Mouse (Mus musculus): ENCODE results near the gene Taf12. TPM values are rescaled to one million over a fixed set of nuclear protein-coding genes. Genes with fewer than 3 reads are reported as not detected.
"Not testable (repeated sequence)": the region's sequence is repeated elsewhere in the genome, so short reads cannot be mapped to it uniquely, and the experiment has no call there.

The Taf12 gene
- polyA plus RNA-seq, 1 experiment, result 10.3 TPM

DNA sequence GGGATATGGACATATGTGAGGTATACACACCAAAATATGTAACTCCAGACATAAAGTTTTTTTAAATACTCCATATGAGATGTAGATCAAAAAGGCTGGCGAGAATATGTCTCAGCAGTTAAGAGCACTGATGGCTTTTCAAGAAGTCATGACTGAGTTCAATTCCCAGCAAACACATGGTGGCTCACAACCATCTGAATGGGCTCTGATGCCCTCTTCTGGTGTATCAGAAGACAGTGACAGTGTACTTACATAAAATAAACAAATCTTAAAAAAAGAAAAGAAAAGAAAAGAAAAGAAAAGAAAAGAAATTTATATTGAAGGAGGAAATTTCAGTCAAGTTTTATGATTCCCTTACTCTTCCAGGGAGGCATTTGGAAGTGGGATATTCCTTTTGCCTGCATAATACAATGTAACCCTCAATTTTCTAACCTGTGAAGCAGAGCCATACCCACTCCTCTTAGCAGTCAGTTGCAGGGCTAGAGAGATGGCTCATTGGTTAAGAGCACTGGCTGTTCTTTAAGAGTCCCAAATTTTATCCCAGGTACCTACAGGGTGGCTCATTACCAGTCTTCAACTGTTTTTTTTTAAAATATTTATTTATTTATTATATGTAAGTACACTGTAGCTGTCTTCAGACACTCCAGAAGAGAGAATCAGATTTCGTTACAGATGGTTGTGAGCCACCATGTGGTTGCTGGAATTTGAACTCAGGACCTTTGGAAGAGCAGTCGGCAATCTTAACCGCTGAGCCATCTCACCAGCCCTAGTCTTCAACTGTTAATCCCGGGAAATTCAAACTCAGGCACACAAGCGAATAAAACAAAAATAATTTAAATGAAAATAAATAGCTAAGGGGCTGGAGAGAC lies 5.1 kb upstream of the Taf12 start:
- WGBS, result 5% methylated on average over 6 of the region's 6 CpGs
- Histone ChIP-seq H3K4me1 (ENCODE audit: control insufficient read depth, insufficient read depth, low read length) (peaks cover 2% of the 10 kb centered on the region; the same call in 1 of the 2 replicates), H3K4me3 (replicated peaks; ENCODE audit: extremely low read depth, low read depth, low read length) (no peak overlapping the region)
- DNase-seq, result no peak
- TF ChIP-seq CTCF (IDR thresholded peaks at IDR 0.05; ENCODE audit: insufficient read depth, low read length) (no peak), POLR2A (IDR thresholded peaks at IDR 0.05; ENCODE audit: borderline replicate concordance, extremely low read depth, low read depth, low read length) (no peak)

DNA sequence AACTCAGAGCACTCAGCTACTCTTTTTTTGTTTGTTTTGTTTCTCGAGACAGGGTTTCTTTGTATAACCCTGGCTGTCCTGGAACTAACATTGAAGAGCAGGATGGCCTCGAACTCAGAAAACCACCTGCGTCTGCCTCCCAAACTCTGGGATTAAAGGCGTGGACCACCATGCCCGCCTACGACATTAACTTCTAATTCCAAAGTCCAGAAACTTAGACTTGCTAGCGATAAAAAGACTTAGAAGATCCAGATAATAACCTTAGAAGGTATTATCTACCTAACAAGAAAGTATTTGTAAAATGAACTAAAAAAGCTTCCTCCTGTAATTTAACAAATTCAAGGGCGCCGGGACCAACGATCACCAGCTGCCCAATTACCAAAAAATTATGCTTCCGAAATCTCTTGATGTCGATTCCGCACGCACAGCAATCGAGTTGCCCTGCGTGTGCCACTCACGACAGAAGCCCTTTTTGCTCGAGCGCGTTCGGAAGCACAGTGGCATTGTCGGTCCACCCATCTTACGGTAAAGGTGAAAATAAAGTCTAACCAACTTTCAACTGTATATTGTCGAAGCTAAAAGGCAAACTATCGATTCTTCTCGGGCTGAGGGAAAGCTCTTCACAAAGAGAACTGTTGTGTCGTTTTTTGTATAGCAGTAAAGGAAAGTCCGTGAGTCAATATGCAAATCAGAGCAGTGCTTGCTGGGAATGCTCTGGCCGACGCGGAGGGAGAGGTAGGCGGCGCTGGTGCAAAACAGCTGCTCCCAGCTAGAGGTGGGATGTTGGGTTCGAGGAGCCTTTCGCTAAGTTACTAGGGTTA lies 4.2 kb upstream of the Taf12 start:
- peak; percentile 79 for DNase-seq
- TF ChIP-seq POLR2A (IDR thresholded peaks at IDR 0.05; ENCODE audit: borderline replicate concordance, extremely low read depth, low read depth, low read length) (peak; percentile 100), CTCF (IDR thresholded peaks at IDR 0.05; ENCODE audit: insufficient read depth, low read length) (0 out of 2 replicates have a peak, but pooled peaks have one; percentile 17)
- Histone ChIP-seq H3K4me3 (replicated peaks; ENCODE audit: extremely low read depth, low read depth, low read length) (peak overlapping the region; percentile 66), H3K4me1 (ENCODE audit: control insufficient read depth, insufficient read depth, low read length) (peaks cover 2% of the 10 kb centered on the region; the same call in 1 of the 2 replicates)
- WGBS, result under 1% methylated on average over 35 of the region's 35 CpGs

DNA sequence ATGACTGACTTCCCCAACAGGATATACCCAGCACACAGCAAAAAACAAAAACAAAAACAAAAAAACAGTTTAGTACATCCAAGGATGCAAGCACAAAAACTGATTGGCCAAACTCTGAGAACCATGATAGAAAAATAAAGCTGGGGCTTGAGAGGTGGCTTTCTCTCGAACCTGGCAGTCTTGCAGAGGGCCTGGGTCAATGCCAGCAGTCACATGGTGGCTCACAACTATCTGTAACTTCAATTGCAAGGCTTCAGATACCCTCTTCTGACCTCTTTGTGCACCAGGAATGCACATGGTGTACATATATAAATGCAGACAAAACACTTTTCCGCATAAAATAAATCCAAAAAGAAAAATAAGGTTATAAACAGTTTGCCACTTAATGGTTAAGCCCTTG lies 1.0 kb upstream of the Taf12 start:
- Histone ChIP-seq H3K4me3 (replicated peaks; ENCODE audit: extremely low read depth, low read depth, low read length) (no peak overlapping the region), H3K4me1 (ENCODE audit: control insufficient read depth, insufficient read depth, low read length) (peaks cover 2% of the 10 kb centered on the region)
- WGBS, result 39% methylated on average over 2 of the region's 2 CpGs
- no peak for DNase-seq
- TF ChIP-seq POLR2A (IDR thresholded peaks at IDR 0.05; ENCODE audit: borderline replicate concordance, extremely low read depth, low read depth, low read length), result no peak

DNA sequence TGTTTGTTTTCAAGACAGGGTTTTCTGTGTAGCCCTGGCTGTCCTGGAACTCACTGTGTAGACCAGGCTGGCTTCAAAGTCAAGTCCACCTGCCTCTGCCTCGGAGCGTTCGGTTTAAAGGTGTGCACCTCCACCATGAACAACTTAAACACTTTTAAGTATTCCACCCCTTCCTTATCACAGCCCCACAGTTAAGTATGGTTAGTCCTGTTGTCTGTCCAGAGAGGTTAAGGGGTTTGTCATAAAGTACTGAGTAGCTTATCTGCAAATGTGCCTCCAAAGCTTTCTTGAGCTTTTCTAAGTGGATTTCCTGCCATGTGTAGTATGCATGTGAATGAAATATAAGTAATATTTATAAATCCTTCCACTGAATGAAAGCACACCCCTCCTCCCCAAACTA lies 1.8 kb downstream of the Taf12 start:
- 75% methylated on average over 3 of the region's 3 CpGs for WGBS
- H3K4me3 ChIP-seq (replicated peaks; ENCODE audit: extremely low read depth, low read depth, low read length), result no peak overlapping the region
- H3K4me1 ChIP-seq (ENCODE audit: control insufficient read depth, insufficient read depth, low read length), result no peaks in the 10 kb centered on the region; the same call in 1 of the 2 replicates
- no peak for TF ChIP-seq POLR2A (IDR thresholded peaks at IDR 0.05; ENCODE audit: borderline replicate concordance, extremely low read depth, low read depth, low read length)
- TF ChIP-seq CTCF (IDR thresholded peaks at IDR 0.05; ENCODE audit: insufficient read depth, low read length), result no peak
- no peak for DNase-seq

DNA sequence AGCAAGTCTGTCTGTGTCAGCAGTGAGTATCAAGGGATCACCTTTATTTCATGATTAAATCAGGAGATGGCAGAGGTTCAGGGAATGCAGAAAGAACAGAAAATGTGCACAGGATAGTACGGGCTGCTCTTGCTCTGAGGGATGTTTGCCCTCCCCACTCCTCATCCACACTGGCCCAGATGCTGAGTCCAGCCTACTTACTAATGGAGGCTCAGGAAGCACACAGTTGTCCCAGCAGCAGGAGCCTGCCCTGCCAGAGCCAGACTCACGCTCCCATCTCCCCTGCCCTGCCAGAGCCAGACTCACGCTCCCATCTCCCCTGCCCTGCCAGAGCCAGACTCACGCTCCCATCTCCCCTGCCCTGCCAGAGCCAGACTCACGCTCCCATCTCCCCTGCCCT lies 14.7 kb downstream of the Taf12 start:
- DNase-seq, result not testable (repeated sequence)
- WGBS, result 88% methylated on average over 3 of the region's 5 CpGs

DNA sequence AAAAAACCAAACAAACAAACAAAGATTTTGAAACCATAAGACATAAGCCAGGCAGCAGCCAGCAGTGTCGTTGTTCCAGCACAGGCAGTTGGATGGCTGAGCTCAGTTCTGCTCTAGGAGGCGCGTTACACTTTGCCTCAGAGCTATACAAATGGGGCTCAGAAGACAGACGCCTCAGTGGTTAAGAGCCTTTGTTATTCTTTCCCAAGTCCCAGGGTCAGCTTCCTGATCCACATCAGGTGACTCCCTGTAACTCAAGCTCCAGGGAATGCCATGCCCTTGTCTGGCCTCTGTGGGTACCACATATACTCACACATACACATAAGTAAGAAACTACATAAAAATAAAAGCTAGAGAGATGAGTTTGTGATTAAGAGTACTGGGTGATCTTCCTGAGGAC lies 16.9 kb downstream of the Taf12 start:
- TF ChIP-seq CTCF (IDR thresholded peaks at IDR 0.05; ENCODE audit: insufficient read depth, low read length) (no peak), POLR2A (IDR thresholded peaks at IDR 0.05; ENCODE audit: borderline replicate concordance, extremely low read depth, low read depth, low read length) (no peak)
- H3K4me3 ChIP-seq (replicated peaks; ENCODE audit: extremely low read depth, low read depth, low read length), result no peak overlapping the region
- DNase-seq, result no peak
- no peaks in the 10 kb centered on the region for H3K4me1 ChIP-seq (ENCODE audit: control insufficient read depth, insufficient read depth, low read length)
- WGBS, result 97% methylated on average over 4 of the region's 4 CpGs

More for the DNA sequence above, 14.7 kb downstream of the Taf12 start:
- H3K4me1 ChIP-seq (ENCODE audit: control insufficient read depth, insufficient read depth, low read length); H3K4me3 ChIP-seq (replicated peaks; ENCODE audit: extremely low read depth, low read depth, low read length): not testable (repeated sequence)

DNA sequence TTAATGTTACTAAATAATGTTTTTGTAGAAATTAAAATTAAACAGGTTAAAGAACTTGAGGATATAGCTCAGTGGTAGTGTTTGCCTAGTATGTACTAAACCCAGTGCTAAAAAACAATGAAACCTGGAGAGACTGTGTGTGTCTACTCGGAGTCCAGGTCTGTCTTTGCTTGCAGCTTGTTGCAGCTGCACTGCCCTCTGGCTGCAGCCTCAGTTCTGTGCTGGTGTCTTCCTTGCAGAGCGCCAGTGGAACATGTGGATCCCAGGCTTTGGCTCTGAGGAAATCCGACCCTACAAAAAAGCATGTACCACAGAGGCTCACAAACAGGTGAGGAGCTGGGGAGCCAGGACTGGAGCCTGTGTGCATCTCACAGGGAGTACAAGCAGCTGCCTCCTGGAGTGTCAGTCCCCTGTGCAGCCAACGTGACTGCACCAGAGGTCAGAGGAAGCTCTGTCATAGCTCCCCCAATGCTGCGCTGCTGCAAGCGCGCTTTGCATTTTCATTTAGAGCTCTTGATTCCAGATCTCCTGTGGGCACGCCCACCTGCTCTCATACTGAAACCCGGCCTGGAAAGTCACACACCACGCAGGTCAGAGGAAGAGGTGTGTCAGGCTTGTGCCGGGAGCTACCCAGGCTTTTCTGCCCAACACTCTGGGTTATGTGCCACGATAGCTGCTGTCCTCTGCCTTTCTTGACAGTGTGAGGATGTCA lies 17.6 kb downstream of the Taf12 start:
- no peak for DNase-seq
- no peak overlapping the region for H3K4me3 ChIP-seq (replicated peaks; ENCODE audit: extremely low read depth, low read depth, low read length)
- peak; percentile 17; the same call in 1 of the 2 replicates for TF ChIP-seq CTCF (IDR thresholded peaks at IDR 0.05; ENCODE audit: insufficient read depth, low read length)
- no peak for TF ChIP-seq POLR2A (IDR thresholded peaks at IDR 0.05; ENCODE audit: borderline replicate concordance, extremely low read depth, low read depth, low read length)
- H3K4me1 ChIP-seq (ENCODE audit: control insufficient read depth, insufficient read depth, low read length), result no peaks in the 10 kb centered on the region
- 87% methylated on average over 12 of the region's 12 CpGs for WGBS

DNA sequence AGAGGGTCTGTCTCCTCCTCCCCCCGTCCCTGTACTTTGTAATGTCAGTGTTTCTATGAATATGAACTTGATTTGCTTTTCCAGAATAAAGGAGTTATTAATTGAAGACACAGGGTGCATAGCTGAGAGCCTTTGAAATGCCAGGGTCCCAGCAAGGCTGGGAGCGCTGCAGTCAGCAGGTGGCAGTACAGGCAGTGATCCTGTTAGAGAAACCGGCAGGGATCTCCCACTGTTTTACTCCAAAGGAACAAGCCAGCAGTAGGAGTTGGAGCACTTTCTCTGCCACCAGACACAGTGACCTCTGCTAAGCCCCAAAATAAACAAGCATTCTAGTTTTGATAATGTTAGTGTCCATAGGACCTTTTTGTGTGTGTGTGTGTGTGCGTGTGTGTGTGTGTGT lies 18.8 kb downstream of the Taf12 start:
- no peaks in the 10 kb centered on the region for H3K4me1 ChIP-seq (ENCODE audit: control insufficient read depth, insufficient read depth, low read length)
- no peak for DNase-seq
- 45% methylated on average over 4 of the region's 4 CpGs for WGBS
- TF ChIP-seq POLR2A (IDR thresholded peaks at IDR 0.05; ENCODE audit: borderline replicate concordance, extremely low read depth, low read depth, low read length), result no peak
- TF ChIP-seq CTCF (IDR thresholded peaks at IDR 0.05; ENCODE audit: insufficient read depth, low read length), result peak; percentile 68
- no peak overlapping the region for H3K4me3 ChIP-seq (replicated peaks; ENCODE audit: extremely low read depth, low read depth, low read length)

DNA sequence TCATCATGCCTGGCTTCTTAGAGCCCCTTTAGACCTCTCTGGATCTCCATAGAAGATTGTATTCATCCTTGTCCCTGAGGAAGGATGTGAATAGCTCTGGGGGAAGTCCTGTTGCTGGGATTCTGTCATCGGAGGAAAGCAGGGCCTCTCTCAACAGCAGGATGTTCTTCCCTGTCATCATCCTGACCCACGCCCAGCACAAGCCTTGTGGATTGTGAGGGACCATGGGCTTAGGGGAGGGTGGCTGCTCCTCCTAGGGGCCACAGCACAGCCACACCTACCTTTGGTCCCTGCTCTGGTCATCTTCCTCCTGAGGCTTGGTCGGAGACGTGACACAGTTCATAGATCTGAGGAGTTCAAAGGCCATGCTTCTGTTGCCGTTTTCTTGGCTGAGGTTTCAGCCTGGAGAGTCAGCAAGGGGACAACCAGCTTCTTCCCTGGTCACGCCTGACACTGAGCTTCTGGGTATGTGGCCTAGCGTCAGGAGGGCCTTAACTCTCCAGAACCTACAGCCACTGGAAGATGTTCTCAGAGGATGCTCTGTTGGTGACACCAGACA lies 19.6 kb downstream of the Taf12 start:
- DNase-seq, result no peak
- no peak for TF ChIP-seq POLR2A (IDR thresholded peaks at IDR 0.05; ENCODE audit: borderline replicate concordance, extremely low read depth, low read depth, low read length)
- no peak for TF ChIP-seq CTCF (IDR thresholded peaks at IDR 0.05; ENCODE audit: insufficient read depth, low read length)
- Histone ChIP-seq H3K4me3 (replicated peaks; ENCODE audit: extremely low read depth, low read depth, low read length) (no peak overlapping the region), H3K4me1 (ENCODE audit: control insufficient read depth, insufficient read depth, low read length) (no peaks in the 10 kb centered on the region)
- WGBS, result 65% methylated on average over 7 of the region's 7 CpGs

Measured in lung, adult 2 months (tissue).